Mouse (Mus musculus): ENCODE measurements around the gene Gm5141.
"Not testable (repeated sequence)": the region's sequence is repeated elsewhere in the genome, so short reads cannot be mapped to it uniquely, and the experiment has no call there.

Gm5141 gene

DNA sequence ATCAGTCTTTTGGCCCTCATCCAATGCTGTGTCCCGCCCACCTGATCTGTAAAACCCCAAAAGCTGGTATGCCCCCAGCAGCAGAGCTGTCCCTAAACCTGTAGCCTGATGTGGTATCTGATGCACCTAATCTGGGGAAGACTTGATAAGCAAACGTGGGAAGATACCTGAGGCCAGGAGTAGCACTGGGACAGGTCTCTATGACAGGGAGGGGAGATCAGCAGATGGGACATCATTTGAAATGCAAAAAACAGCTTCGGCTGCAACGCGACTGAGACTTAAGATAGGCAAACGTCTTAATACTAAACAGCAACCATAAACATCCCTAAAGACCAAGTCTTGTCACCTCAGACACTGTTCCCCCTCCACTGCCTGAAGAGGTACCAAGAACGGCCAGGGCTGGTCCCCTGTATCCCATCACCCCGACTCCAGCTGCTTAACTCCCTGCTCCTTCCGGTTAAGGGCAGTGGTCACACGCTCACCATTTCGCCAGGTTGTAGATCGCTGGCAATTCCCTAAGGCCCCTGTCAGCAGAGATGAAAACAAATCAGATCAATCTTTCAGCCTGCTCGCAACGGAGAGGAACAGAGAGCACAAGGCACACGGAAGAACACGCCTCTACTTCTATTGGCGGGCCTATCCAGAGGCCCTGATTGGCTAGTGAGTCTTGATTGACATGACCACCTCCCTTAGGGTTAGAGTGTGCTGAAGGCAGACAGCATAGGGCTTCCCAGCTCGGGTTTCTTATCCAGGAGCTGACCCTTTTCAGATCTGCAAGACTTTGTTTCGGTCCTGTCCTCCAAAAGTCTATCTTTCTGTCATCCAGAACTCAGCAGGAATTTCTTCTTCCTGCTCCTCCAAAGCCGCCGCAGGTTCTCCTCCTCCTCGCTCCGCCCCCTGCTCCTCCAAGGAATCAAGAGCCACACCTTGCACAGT lies at the start of gene Gm5141:
Gene Gm5141, minus strand, starts transcription at position 610 of the 936 bp plus-strand sequence.
- DNase-seq (ENCODE audit: low read depth, low spot score), result peak; percentile 58

GRCm38 (mm10) chr13:62833341-62833740 lies 47.7 kb upstream of the Gm5141 start:
- no peak for DNase-seq (ENCODE audit: low read depth, low spot score)

DNA sequence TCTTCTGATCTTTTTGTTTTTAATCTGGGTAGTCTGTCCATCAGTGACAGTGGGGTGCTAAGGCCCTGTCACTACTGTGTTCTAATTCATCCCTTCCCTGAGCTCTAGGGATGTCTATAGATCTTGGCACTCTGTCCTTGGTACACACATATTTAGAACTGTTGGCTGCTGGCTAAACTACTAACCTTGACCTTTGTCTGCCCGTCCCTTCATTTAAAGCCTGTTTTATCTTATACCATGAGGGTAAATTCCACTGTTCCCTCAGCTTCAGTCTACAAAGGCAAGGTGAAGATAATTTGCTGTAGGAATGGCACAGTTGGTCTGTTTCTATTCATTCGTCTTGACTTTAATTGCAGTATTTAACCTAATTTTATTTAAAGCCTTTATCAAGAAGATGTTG lies 46.6 kb upstream of the Gm5141 start:
- DNase-seq (ENCODE audit: low read depth, low spot score), result no peak

- DNase-seq (ENCODE audit: low read depth, low spot score), result not testable (repeated sequence)
Observed at GRCm38 (mm10) chr13:62815705-62816104, 30.1 kb upstream of the Gm5141 start.

- DNase-seq (ENCODE audit: low read depth, low spot score), result no peak
Observed at GRCm38 (mm10) chr13:62812713-62813112, 27.1 kb upstream of the Gm5141 start.

DNA sequence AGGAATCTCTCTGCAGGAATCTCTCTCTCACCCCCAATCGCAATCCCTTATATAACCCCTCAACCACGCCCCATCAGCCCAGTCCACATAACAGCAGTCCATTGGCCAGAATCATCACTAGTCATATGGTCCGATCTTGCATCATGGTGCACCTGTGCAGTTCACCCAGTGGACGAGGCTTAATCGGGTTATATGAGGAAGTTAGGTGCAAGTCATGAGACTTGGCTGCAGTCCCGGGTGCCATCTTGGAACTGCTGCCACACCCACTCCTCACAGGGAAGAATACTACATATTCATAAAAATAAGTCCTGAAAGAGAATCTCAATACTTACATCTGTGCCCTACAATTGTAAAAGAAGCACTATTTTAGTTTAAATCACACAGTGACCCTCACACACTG lies 22.4 kb upstream of the Gm5141 start:
- DNase-seq (ENCODE audit: low read depth, low spot score), result not testable (repeated sequence)

GRCm38 (mm10) chr13:62786135-62786493 lies 506 bp upstream of the Gm5141 start:
- not testable (repeated sequence) for DNase-seq (ENCODE audit: low read depth, low spot score)

- DNase-seq (ENCODE audit: low read depth, low spot score), result peak; percentile 70
Observed at GRCm38 (mm10) chr13:62763806-62764205, 21.8 kb downstream of the Gm5141 start.

DNA sequence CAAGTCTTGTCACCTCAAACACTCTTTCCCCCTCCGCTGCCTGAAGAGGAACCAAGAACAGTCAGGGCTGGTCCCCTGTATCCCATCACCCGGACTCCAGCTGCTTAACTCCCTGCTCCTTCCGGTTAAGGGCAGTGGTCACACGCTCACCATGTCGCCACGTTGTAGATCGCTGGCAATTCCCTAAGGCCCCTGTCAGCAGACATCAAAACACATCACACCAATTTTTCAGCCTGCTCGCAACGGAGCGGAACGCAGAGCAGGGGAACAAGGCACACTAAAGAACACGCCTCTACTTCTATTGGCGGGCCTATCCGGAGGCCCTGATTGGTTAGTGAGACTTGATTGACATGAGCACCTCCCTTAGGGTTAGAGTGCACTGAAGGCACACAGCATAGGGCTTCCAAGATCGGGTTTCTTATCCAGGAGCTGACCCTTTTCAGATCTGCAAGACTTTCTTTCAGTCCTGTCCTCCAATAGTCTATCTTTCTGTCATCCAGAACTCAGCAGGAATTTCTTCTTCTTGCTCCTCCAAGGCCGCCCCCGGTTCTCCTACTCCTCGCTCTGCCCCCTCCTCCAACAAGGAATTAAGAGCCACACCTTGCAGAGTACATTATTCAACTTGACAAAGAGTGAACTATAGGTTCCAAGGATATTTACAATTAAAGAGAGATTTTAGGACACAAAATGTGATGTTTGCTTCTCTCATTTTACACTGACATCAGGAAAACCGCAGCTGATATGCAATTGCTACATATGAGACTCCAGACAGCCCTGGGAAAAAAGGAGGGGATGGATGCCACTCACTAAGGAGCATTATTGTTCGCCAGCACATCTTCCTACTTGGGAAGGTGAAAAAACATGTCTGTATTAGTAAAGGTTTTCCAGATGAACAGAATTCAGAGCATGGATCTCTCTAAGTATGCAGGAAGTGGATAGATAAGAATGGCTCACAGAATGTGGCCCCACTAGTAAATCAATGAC lies 24.9 kb downstream of the Gm5141 start, which contains the start of gene Platr25:
Gene Platr25, minus strand, starts transcription at position 278 of the 984 bp plus-strand sequence.
- peak; percentile 78 for DNase-seq (ENCODE audit: low read depth, low spot score)

DNA sequence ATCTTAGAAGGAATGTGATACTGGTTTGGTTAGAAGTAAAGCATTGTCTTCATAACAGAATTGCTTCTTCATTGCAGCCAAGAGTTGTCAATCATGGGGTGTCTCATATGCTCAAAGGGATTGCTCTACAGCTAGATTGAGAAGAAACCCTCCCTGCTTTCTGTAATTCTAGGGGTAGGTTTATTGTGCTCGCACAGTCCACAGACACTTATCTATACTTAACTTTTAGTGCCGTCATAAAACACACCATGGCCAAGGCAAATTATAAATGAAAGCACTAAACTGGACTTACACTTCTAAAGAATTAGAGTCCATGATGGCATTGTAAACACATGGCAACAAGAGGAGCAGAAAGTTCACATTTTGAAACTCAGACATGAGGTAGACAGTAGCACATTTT lies 52.3 kb downstream of the Gm5141 start:
- no peak for DNase-seq (ENCODE audit: low read depth, low spot score)

Measured in 3T3-L1 (cell line).